ENCODE assay signal across 8 mouse cellular contexts in genomic region chr5:64202306-64202705, GRCm38 (mm10). TPM values are rescaled to one million over a fixed set of nuclear protein-coding genes. Genes with fewer than 3 reads are reported as not detected.
DNase-seq lines count a peak whose midpoint lies in the region; ATAC-seq lines count a peak whose summit lies in the region.

No protein-coding gene starts in this region.

- peak; percentile 77 for DNase-seq in heart, adult 11 months
- DNase-seq in heart, postnatal 25 days (ENCODE audit: low spot score), result no peak
- DNase-seq in A20 (ENCODE audit: low read depth, low spot score), result peak; percentile 64
- DNase-seq in adipocyte (ENCODE audit: low spot score), result peak; percentile 84
- peak; percentile 41 for DNase-seq in embryo, embryonic 11.5 days (ENCODE audit: low read depth, low spot score)
- DNase-seq in intestine, embryonic 14.5 days (ENCODE audit: low spot score), result peak; percentile 69
- peak; percentile 51 for DNase-seq in thymus, postnatal 4 days

- WGBS in intestine, embryonic 14.5 days, result 31% methylated on average over 2 of the region's 2 CpGs

- no peak overlapping the region for H3K9ac ChIP-seq in intestine, embryonic 14.5 days (ENCODE audit: low read length)

- ATAC-seq in intestine, embryonic 14.5 days (replicated peaks; ENCODE audit: low FRiP score, low TSS enrichment, low read depth), result no peak
- ATAC-seq in megakaryocyte progenitor cell, adult 5-6 weeks (replicated peaks; ENCODE audit: poor library complexity), result peak; percentile 85

- no peak overlapping the region for H3K27ac ChIP-seq in intestine, embryonic 14.5 days (ENCODE audit: low read depth)

- H3K4me1 ChIP-seq in intestine, embryonic 14.5 days (replicated peaks; ENCODE audit: control insufficient read depth, insufficient read depth, low read length), result no peaks in the 10 kb centered on the region; the same call in 1 of the 2 replicates

- H3K27me3 ChIP-seq in intestine, embryonic 14.5 days (replicated peaks; ENCODE audit: control insufficient read depth, insufficient read depth, low read length), result no peaks in the 10 kb centered on the region

- no peaks in the 10 kb centered on the region for H3K9me3 ChIP-seq in intestine, embryonic 14.5 days (ENCODE audit: control insufficient read depth, low read length)

- no peak overlapping the region for H3K4me2 ChIP-seq in intestine, embryonic 14.5 days (ENCODE audit: low read length)

- H3K36me3 ChIP-seq in intestine, embryonic 14.5 days (ENCODE audit: control insufficient read depth, insufficient read depth, low read length), result no peaks in the 10 kb centered on the region

- intact Hi-C loops in heart, postnatal 25 days (cut with DNase I), result loop anchor here (2.0 to 5.0 kb wide), 3 partner anchors 35 to 72 kb away; no protein-coding TSS in a partner anchor

- H3K4me3 ChIP-seq in intestine, embryonic 14.5 days (ENCODE audit: low read depth, low read length), result no peak overlapping the region

RNA-seq across cellular contexts. Expression of gene Tbc1d1, which starts 46.2 kb away (rescaled TPM):
- 10 to 100 TPM; 17.0 to 20.2 TPM for total RNA-seq in heart, postnatal 25 days (2021)
- polyA plus RNA-seq in intestine, embryonic 14.5 days (2014; fragmentation: Nextera tagmentation; extraction: Ambion mirVana), result 41.3 and 44.9 TPM in 2 replicates
- total RNA-seq in megakaryocyte progenitor cell, adult 5-6 weeks (2015), result 16.7 and 17.6 TPM in 2 replicates
- total RNA-seq in megakaryocyte progenitor cell, adult 5-6 weeks (2017), result 31.0 and 31.7 TPM in 2 replicates
